Mouse (Mus musculus) Patski (cell line): ENCODE data around the gene Slc29a4. TPM values are rescaled to one million over a fixed set of nuclear protein-coding genes. Genes with fewer than 3 reads are reported as not detected.

Experiments
- ATAC-seq: fragments of 100-300 bp; one replicate; pipeline ENCODE4 v1.8.0; 2021
- CTCF ChIA-PET: fragments of 350-600 bp; sonication (Branson Sonifier 250); formaldehyde crosslinking; loops from one replicate; lab custom pipeline; 2022; ENCODE audit warnings: inconsistent platforms; lab: Charles Lee
- POLR2A ChIA-PET: fragments of 350-600 bp; sonication (Branson Sonifier 250); formaldehyde crosslinking; loops from one replicate; lab custom pipeline; 2022; ENCODE audit warnings: antibody characterized with exemption, inconsistent platforms; lab: Charles Lee
- DNase-seq: peaks from one replicate; pipeline ENCODE4 v3.0.0-alpha.2; 2011; ENCODE audit warnings: low read depth, low spot score
- H3K27me3 ChIP-seq: fragments of 371-371 bp; one replicate; pipeline ENCODE4 v1.5.1; 2021
- CTCF ChIP-seq: fragments of 100-300 bp; IDR thresholded peaks from one replicate; pipeline ENCODE4 v1.5.1; 2021
- in situ Hi-C: fragments of 300-500 bp; cut with MboI; formaldehyde crosslinking; loops from 3 replicates; pipeline ENCODE4 v1.11.1; 2018; ENCODE audit warnings: low pct_unique_long_range_greater_than_20kb, mixed read lengths
- polyA plus RNA-seq: library from polyadenylated mRNA; unstranded; gene quantifications from one replicate; pipeline ENCODE4 v1.2.3, GENCODE M21; 2021

Slc29a4 gene
- polyA plus RNA-seq, 1 experiment from 2014 or later = 0.05 TPM

- DNase-seq (no peak), ATAC-seq (no peak)
- in situ Hi-C loops = loop anchor here (5.0 kb wide), 1 partner anchor 44 kb away; no protein-coding TSS in a partner anchor
- CTCF ChIA-PET = interaction anchor here (1.1 kb wide), 1 partner anchor 13 kb away, joined by 3 read pairs; no protein-coding TSS in a partner anchor
- H3K27me3 ChIP-seq = no peaks in the 10 kb centered on the region
- TF ChIP-seq CTCF = no peak
- POLR2A ChIA-PET = no interaction called here
Observed at GRCm38 (mm10) chr5:142673082-142673481, 19.2 kb upstream of the Slc29a4 start.

DNA sequence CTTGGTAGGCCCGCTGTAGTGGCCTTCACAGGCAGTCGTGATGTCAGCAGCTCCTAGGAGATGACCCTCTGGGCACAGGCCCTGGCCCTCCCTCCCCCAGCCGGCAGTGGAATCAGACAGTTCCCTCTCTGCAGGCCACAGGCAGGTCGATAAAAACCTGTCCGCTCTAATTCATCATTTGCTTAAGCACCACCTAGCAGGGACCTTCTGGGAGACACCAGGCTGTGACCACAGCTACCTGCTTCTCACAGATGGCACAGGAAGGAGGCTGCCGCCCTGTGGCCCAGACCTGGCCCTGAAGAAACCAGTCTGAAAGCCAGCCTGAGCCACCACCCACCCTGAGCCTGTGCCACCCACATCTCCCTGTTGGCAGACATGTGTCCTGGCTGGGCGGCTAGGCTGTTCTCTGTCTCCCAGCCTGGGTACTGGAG lies 14.2 kb upstream of the Slc29a4 start:
- no peak for DNase-seq
- POLR2A ChIA-PET = no interaction called here
- no peak for ATAC-seq
- CTCF ChIA-PET = no interaction called here
- H3K27me3 ChIP-seq = no peaks in the 10 kb centered on the region
- in situ Hi-C loops = no loop called here
- TF ChIP-seq CTCF = no peak

GRCm38 (mm10) chr5:142679065-142679464 lies 13.2 kb upstream of the Slc29a4 start:
- ChIA-PET POLR2A (no interaction called here), CTCF (no interaction called here)
- H3K27me3 ChIP-seq = no peaks in the 10 kb centered on the region
- no peak for TF ChIP-seq CTCF
- in situ Hi-C loops = no loop called here
- ATAC-seq = no peak
- DNase-seq = no peak

DNA sequence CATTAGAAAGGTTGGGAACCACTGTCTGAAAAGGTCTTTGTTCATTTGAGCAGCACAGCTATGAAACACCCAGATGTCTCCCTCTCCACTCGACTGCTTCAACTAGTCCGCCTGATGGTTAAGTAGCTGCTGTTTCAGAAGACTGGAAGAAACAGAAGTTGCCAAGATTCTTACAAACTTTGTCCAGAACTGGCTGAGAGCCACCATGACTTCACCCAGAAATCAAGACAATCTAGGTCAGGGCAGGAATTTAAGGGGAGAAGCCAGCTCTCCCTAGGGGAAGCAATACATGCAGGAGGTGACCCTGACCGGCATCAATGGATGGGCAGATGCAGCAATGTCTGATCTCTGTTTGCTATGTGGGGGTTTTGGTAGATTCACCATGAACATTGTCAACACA lies 10.4 kb upstream of the Slc29a4 start:
- in situ Hi-C loops = no loop called here
- H3K27me3 ChIP-seq = peaks cover 14% of the 10 kb centered on the region
- CTCF ChIA-PET = no interaction called here
- POLR2A ChIA-PET = interaction anchor here (0.5 to 0.6 kb wide), 2 partner anchors 170 to 521 kb away, joined by 3 read pairs; no protein-coding TSS in a partner anchor
- TF ChIP-seq CTCF = no peak
- DNase-seq = no peak
- ATAC-seq = no peak

GRCm38 (mm10) chr5:142682529-142682928 lies 9.8 kb upstream of the Slc29a4 start:
- no peak for ATAC-seq
- in situ Hi-C loops = no loop called here
- H3K27me3 ChIP-seq = peaks cover 14% of the 10 kb centered on the region
- CTCF ChIA-PET = interaction anchor here (1.1 kb wide), 1 partner anchor 36 kb away, joined by 3 read pairs; no protein-coding TSS in a partner anchor
- POLR2A ChIA-PET = no interaction called here
- TF ChIP-seq CTCF = no peak
- DNase-seq = no peak

GRCm38 (mm10) chr5:142688866-142689265 lies 3.4 kb upstream of the Slc29a4 start:
- POLR2A ChIA-PET = no interaction called here
- DNase-seq (no peak), ATAC-seq (no peak)
- CTCF ChIA-PET = no interaction called here
- in situ Hi-C loops = no loop called here
- peaks cover 14% of the 10 kb centered on the region for H3K27me3 ChIP-seq
- no peak for TF ChIP-seq CTCF

- CTCF ChIA-PET = no interaction called here
- POLR2A ChIA-PET = no interaction called here
- peaks cover 7% of the 10 kb centered on the region for H3K27me3 ChIP-seq
- in situ Hi-C loops = no loop called here
- no peak for DNase-seq
- no peak for ATAC-seq
- TF ChIP-seq CTCF = no peak
Observed at GRCm38 (mm10) chr5:142690343-142690742, 2.0 kb upstream of the Slc29a4 start.

DNA sequence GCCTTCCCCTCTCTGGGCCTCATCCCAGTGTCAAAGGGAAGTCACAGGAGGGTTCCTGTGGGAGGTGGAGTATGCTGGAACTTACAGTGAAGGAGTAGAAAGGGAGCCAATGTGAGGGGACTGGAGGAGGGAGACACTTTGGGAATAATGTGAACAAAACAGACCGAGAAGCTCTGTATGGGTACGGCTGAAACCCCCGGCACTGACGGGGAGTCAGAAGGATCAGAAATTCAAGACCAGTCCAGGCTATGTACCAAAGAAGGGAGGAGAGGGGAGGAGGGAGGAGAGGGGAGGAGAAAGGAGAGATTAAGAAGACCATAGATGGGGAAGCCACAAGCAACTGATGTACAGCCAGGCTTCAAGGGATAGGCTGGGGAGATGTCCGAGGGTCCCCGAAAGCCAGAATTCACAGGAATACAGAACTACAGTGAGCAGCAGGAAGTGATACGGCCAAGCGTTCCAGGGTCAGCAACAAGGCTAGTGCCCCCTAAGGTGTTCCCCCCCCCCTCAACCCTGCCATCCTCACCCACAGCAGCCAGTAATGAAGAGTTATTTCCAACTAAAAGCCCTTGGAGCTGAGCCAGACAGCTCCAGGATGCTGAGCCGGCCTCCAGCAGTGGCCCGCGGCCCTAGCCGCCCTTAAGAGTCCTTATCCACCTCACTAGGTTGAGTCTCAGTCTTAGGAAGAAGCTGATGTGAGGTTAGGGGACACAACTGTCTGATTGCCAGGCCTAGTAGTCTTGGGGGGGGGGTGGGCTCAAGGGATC lies 842 bp downstream of the Slc29a4 start:
- no peaks in the 10 kb centered on the region for H3K27me3 ChIP-seq
- ATAC-seq = no peak
- in situ Hi-C loops = no loop called here
- CTCF ChIA-PET = no interaction called here
- TF ChIP-seq CTCF = no peak
- POLR2A ChIA-PET = interaction anchor here (0.6 kb wide), 1 partner anchor 36 kb away, joined by 4 read pairs; no protein-coding TSS in a partner anchor
- no peak for DNase-seq

- CTCF ChIA-PET = interaction anchor here (0.6 kb wide), 1 partner anchor 23 kb away, joined by 3 read pairs; no protein-coding TSS in a partner anchor
- POLR2A ChIA-PET = interaction anchor here (0.6 to 1.6 kb wide), 3 partner anchors 9 to 1618 kb away, joined by 4 to 7 read pairs (median 6); no protein-coding TSS in a partner anchor
- DNase-seq (no peak), ATAC-seq (no peak)
- no peaks in the 10 kb centered on the region for H3K27me3 ChIP-seq
- no peak for TF ChIP-seq CTCF
- in situ Hi-C loops = no loop called here
Observed at GRCm38 (mm10) chr5:142693738-142694430, 1.6 kb downstream of the Slc29a4 start.

DNA sequence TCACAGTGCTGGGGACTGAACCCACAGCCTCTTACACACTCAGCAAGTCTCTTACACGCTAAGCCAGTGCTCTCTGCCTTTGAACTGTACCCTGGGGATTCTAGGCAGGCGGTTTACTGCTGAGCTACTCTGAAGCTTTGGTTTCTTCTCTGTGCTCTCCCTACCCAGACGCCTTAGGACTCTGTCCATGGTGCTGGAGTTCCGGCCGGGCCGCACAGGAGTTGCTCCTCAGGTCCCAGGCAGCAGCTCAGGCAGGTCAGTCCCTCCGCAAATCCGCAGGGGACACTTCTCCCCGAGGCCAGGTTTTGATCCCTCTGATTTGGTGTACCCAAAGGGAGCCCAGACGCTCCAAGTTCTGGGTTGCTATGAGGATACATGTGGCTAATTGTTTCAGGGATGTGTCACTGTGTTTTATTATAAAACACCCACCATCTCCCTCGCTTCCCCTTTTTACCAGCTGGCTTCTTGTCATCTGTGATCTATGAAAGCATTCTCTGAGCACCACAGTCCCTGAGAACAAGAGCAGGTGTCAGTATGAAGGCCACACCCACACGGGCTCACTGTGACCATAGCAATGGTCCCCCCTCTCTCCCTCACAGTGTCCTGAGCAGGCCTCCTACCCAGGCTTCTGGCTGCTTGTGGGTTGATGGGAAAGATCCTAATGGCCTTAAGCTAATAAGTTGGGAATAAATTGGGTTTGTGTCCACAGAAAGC lies 2.5 kb downstream of the Slc29a4 start:
- ATAC-seq (peak; percentile 78), DNase-seq (no peak)
- POLR2A ChIA-PET = interaction anchor here (0.5 to 1.6 kb wide), 2 partner anchors 9 to 15 kb away, joined by 4 to 6 read pairs; no protein-coding TSS in a partner anchor
- in situ Hi-C loops = no loop called here
- CTCF ChIA-PET = interaction anchor here (0.6 kb wide), 1 partner anchor 22 kb away, joined by 3 read pairs; no protein-coding TSS in a partner anchor
- no peak for TF ChIP-seq CTCF
- no peaks in the 10 kb centered on the region for H3K27me3 ChIP-seq
